Mouse (Mus musculus) stomach, postnatal 0 days (tissue): ENCODE data around the gene Gdpd3. TPM values are rescaled to one million over a fixed set of nuclear protein-coding genes. Genes with fewer than 3 reads are reported as not detected.
"Not testable (repeated sequence)": the region's sequence is repeated elsewhere in the genome, so short reads cannot be mapped to it uniquely, and the experiment has no call there.

Experiments
- ATAC-seq: fragments of 200-750 bp; cut with Nextera tagmentation; 2 replicates; pipeline ENCODE4 v1.8.0; 2017; ENCODE audit not compliant: low FRiP score, low TSS enrichment
- DNase-seq: peaks from one replicate; pipeline ENCODE4 v3.0.0-alpha.2; 2016; ENCODE audit warnings: low spot score
- H3K27ac ChIP-seq: fragments of 300-500 bp; sonication (generic); replicated peaks from 2 replicates; pipeline ENCODE4 v1.5.1; 2014; ENCODE audit warnings: mild to moderate bottlenecking, control low read depth
- H3K27me3 ChIP-seq: fragments of 300-500 bp; sonication (generic); 2 replicates; pipeline ENCODE4 v1.6.1; 2014; ENCODE audit warnings: low read length; ENCODE audit not compliant: control insufficient read depth, insufficient read depth
- H3K36me3 ChIP-seq: fragments of 300-500 bp; sonication (generic); 2 replicates; pipeline ENCODE4 v1.6.1; 2014; ENCODE audit warnings: low read length, mixed read lengths; ENCODE audit not compliant: control insufficient read depth, insufficient read depth
- H3K4me1 ChIP-seq: fragments of 300-500 bp; sonication (generic); replicated peaks from 2 replicates; pipeline ENCODE4 v1.6.1; 2014; ENCODE audit warnings: antibody characterized with exemption; ENCODE audit not compliant: control insufficient read depth, insufficient read depth
- H3K4me2 ChIP-seq: fragments of 300-500 bp; sonication (generic); replicated peaks from 2 replicates; pipeline ENCODE4 v1.6.1; 2014; ENCODE audit warnings: low read depth, mild to moderate bottlenecking, control low read depth, moderate library complexity
- H3K4me3 ChIP-seq: fragments of 300-500 bp; sonication (generic); 2 replicates; pipeline ENCODE4 v1.5.1; 2014; ENCODE audit warnings: low read depth, low read length, control low read depth
- H3K9ac ChIP-seq: fragments of 300-500 bp; sonication (generic); 2 replicates; pipeline ENCODE4 v1.6.1; 2014; ENCODE audit warnings: mild to moderate bottlenecking, low read length, control low read depth, mixed read lengths
- H3K9me3 ChIP-seq: fragments of 300-500 bp; sonication (generic); 2 replicates; pipeline ENCODE4 v1.6.1; 2016; ENCODE audit warnings: low read length; ENCODE audit not compliant: control insufficient read depth
- CTCF ChIP-seq: IDR thresholded peaks from 2 replicates; pipeline ENCODE4 v1.5.1; 2016; ENCODE audit warnings: antibody characterized with exemption, low read depth, mild to moderate bottlenecking, moderate library complexity
- EP300 ChIP-seq: optimal IDR thresholded peaks from 2 replicates; pipeline ENCODE3; 2016; ENCODE audit warnings: antibody characterized with exemption
- WGBS: fragments of 180-500 bp; shearing (Covaris S2); extraction: QIAGEN DNeasy Blood & Tissue Kit; methylation state at CpG from one replicate; pipeline ENCODE4 v1.1.7; 2014; 5-methylcytosine and 5-hydroxymethylcytosine counted together
- polyA plus RNA-seq: library from polyadenylated mRNA; unstranded; fragments of >200 nt; fragmentation: Nextera tagmentation; extraction: Ambion mirVana; gene quantifications from 2 replicates; pipeline ENCODE4 v1.2.1, GENCODE M21; 2015

The Gdpd3 gene
- 51.3 and 53.1 TPM in 2 replicates for polyA plus RNA-seq

DNA sequence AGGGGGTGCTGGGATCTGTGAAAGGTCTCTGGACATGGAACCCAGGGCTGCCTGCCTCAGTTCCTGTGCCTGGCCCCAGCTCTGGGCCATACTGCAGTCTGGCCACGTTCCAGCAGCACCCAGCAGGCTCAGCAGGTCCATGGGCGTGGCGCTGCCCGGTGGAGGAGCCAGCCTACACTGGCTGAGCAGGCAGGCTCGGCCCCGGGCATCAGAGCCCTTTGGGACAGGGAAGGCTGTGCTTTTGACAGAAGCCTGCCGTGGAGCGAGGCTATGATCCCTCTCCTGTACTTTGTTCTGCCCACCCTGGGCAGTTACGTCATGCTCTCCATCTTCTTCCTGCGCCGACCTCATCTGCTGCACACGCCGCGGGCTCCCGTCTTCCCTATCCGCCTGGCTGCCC, at the start of gene Gdpd3:
Gene Gdpd3 (plus strand): TSS at position 134 of the 400 bp plus-strand sequence.
- WGBS: 74% methylated on average over 16 of the region's 16 CpGs
- ATAC-seq: peak; percentile 69
- peak; percentile 88 for DNase-seq
- Histone ChIP-seq H3K27me3 (no peaks in the 10 kb centered on the region), H3K27ac (peak within 1 kb of the TSS; percentile 76), H3K4me2 (no peak within 1 kb of the TSS), H3K4me3 (no peak within 1 kb of the TSS), H3K36me3 (peaks cover 36% of the 10 kb centered on the region), H3K4me1 (peaks cover 6% of the 10 kb centered on the region), H3K9ac (peak within 1 kb of the TSS; percentile 18; the same call in 1 of the 2 replicates), H3K9me3 (no peaks in the 10 kb centered on the region)
- TF ChIP-seq EP300 (no peak), CTCF (no peak)

DNA sequence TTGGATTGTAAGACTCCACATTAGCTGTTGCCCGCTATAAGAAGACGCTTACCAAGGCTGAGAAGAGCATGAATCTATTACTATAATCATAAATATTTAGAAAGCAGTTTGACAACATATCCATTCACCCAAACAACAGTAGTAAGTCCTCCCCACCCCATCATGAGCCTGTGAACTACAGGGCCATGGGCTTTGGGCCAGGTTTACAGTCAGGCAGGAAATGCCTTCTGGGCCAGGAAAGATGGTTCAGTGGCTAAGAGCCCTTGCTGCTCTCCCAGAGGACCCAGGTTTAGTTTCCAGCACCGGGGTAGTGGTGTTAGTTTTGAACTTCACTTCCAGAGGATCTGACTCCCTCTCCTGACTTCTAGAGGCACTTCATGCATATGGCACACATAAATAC, 48.6 kb upstream of the Gdpd3 start:
- DNase-seq: no peak
- Histone ChIP-seq H3K9ac (no peak overlapping the region), H3K4me2 (no peak overlapping the region), H3K9me3 (no peaks in the 10 kb centered on the region), H3K4me3 (no peak overlapping the region), H3K27ac (no peak overlapping the region), H3K27me3 (no peaks in the 10 kb centered on the region), H3K4me1 (no peaks in the 10 kb centered on the region), H3K36me3 (no peaks in the 10 kb centered on the region)
- TF ChIP-seq CTCF (no peak), EP300 (no peak)
- no peak for ATAC-seq
- 63% methylated on average over 3 of the region's 3 CpGs for WGBS

DNA sequence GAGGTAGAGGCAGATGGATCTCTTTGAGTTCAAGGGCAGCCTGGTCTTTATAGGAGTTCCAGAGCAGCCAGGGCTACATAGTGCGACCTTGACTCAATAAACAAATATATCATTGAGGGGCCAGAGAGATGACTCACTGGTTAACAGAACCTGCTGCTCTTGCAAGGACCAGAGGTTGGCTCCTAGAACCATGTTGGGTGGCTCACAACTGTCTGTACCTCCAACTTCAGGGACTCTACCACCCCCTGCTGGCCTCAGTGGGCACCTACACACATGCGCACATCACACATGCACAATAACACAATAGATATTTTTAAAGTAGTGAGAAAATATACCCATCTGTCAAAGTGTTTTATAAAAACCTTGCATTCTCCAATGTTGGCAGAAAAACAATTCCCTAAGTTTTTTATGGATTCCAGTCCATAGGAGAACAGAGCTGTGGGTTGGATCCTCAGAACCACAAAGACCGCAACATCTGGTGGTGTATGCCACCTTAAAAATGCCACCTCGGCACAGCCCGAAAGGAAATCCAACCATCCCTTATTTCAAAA, 47.3 kb upstream of the Gdpd3 start:
- Histone ChIP-seq H3K27ac (no peak overlapping the region), H3K36me3 (no peaks in the 10 kb centered on the region), H3K4me3 (no peak overlapping the region), H3K9ac (no peak overlapping the region), H3K4me1 (no peaks in the 10 kb centered on the region), H3K9me3 (no peaks in the 10 kb centered on the region), H3K4me2 (no peak overlapping the region), H3K27me3 (no peaks in the 10 kb centered on the region)
- 89% methylated on average over 5 of the region's 5 CpGs for WGBS
- DNase-seq: no peak
- ATAC-seq: no peak
- TF ChIP-seq EP300 (no peak), CTCF (peak; percentile 30; the same call in 1 of the 2 replicates)

DNA sequence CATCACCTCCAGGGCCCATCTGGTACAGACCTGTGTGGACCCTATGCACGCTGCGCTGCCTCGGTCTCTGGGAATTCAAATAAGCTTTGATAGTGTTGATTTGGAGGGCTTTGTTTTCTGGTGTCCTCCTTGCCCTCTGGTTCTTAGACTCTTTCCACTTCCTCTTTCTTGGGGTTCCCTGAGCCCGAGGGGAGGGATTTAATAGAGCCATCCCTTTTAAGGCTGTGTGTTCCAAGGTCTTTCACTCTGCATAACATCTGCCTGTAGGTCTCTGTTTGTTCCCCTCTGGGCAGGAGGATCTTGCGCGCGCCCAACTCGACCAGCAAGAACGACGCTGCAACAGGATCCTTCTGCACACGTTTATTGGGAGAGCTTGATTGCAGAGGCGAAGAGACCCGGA, 44.5 kb upstream of the Gdpd3 start:
- no peaks in the 10 kb centered on the region for H3K9me3 ChIP-seq
- DNase-seq: no peak

DNA sequence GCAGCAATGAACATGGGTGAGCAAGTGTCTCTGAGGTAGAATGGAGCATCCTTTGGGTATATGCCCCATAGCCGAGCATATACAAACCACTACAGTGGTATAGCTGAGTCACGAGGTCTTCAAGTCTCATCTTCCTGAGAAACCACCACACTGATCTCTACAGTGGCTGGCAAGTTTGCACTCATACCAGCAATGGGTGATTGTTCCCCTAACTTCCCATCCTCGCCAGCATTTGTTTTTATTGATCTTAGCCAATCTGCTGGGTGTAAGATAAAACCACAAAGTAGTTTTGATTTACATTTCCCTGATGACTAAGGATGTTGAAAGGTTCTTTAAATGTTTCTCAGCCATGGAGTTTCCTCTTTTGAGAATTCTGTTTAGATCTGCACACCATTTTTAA, 41.1 kb upstream of the Gdpd3 start:
- no peaks in the 10 kb centered on the region for H3K36me3 ChIP-seq
- no peak for ATAC-seq
- TF ChIP-seq EP300 (no peak), CTCF (no peak)
- no peak overlapping the region for H3K27ac ChIP-seq
- H3K4me2 ChIP-seq: no peak overlapping the region
- DNase-seq: no peak
- no peaks in the 10 kb centered on the region for H3K9me3 ChIP-seq
- no peak overlapping the region for H3K4me3 ChIP-seq
- no peaks in the 10 kb centered on the region for H3K4me1 ChIP-seq
- 57% methylated on average over 3 of the region's 3 CpGs for WGBS
- no peaks in the 10 kb centered on the region for H3K27me3 ChIP-seq
- H3K9ac ChIP-seq: no peak overlapping the region

More for the DNA sequence above, 44.5 kb upstream of the Gdpd3 start:
- Histone ChIP-seq H3K4me1 (no peaks in the 10 kb centered on the region), H3K27me3 (no peaks in the 10 kb centered on the region), H3K36me3 (no peaks in the 10 kb centered on the region), H3K4me3 (no peak overlapping the region), H3K27ac (no peak overlapping the region), H3K4me2 (no peak overlapping the region), H3K9ac (no peak overlapping the region)
- 90% methylated on average over 13 of the region's 13 CpGs for WGBS
- no peak for ATAC-seq
- TF ChIP-seq CTCF (no peak), EP300 (no peak)

DNA sequence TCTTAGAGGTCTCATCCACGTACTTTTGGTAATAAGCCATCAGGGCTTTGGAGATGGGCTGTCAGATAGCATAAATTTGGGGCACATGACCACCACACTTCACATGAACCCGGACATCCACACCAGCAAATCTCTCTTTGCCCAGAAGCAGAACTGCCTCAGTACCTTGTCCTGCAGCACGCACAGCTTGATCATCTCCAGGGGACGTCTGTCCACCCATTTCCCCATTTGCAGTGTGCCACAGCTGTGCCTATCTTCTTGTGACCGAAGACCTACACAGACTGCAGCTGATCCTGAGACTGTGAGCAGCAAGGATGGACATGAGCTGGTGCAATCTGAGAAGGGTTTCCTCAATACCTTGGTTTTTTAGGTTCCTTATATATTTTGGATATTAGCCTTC, 40.5 kb upstream of the Gdpd3 start:
- DNase-seq (no peak), ATAC-seq (no peak)
- Histone ChIP-seq H3K4me1 (no peaks in the 10 kb centered on the region), H3K4me2 (no peak overlapping the region), H3K27ac (no peak overlapping the region), H3K9ac (no peak overlapping the region), H3K9me3 (no peaks in the 10 kb centered on the region), H3K36me3 (no peaks in the 10 kb centered on the region), H3K27me3 (no peaks in the 10 kb centered on the region), H3K4me3 (no peak overlapping the region)
- no peak for TF ChIP-seq EP300
- TF ChIP-seq CTCF: no peak
- 82% methylated on average over 5 of the region's 5 CpGs for WGBS

DNA sequence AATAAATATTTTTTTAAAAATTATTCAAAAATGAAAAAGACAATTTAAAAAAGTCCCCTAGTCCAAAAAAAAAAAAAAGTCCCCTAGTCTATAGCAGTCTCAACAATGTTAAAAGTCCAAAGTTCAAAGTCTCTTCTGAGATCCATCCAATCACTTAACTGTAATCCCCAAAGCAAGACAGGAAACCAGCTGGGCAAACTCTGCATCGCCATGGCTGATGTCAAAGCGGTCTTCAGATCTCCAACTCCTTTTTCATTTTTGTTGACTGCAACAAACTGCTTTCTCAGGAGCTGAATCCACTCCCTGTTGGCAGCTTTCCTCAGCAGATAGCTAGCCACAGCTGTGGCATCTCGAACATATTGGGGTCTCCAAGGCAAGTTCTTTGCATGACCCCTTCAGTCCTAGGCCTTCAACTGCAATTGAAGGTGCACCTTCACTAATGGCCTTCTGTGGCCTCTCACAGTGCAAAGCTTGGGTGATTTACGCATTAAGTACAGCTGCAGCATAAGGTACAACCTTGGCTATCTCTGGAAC, 35.8 kb upstream of the Gdpd3 start:
- not testable (repeated sequence) for H3K36me3 ChIP-seq, DNase-seq, H3K4me3 ChIP-seq, H3K4me2 ChIP-seq, H3K4me1 ChIP-seq, ATAC-seq, H3K9me3 ChIP-seq, H3K27ac ChIP-seq, H3K27me3 ChIP-seq, H3K9ac ChIP-seq
- WGBS: 59% methylated on average over 4 of the region's 4 CpGs
